Comparison of ENCODE assay signal across 8 mouse cellular contexts in the genomic region with DNA sequence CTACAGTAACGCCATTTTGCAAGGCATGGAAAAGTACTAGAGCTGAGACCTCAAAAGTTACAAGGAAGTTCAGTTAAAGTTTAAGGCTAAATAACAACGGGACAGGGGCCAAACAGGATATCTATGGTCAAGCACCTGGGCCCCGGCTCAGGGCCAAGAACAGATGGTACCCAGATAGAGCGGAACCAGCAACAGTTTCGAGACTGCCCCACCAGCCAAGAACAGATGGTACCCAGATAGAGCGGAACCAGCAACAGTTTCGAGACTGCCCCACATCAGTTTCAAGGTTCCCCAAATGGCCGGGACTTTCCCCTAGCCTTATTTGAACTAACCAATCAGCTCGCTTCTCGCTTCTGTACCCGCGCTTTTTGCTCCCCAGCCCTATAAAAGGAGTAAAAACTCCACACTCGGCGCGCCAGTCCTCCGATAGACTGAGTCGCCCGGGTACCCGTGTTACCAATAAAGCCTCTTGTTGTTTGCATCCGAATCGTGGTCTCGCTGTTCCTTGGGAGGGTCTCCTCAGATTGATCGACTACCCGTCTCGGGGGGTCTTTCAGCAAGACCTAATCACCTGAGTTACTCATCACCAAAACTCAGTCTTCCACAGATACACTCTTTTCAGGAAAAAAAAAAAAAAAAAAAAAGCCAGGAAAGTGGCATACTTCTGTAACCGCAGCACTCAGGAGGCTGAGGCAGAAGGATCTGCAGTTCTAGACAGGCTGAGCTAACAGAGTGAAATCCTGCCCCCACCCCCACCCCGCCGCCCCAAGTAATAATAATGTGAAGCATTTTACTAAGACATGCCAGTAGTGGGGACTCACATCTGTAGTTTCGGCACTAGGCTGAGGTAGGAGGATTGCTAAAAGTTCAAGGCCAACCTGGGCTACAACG. TPM values are rescaled to one million over a fixed set of nuclear protein-coding genes. Genes with fewer than 3 reads are reported as not detected.
DNase-seq lines count a peak whose midpoint lies in the region; ATAC-seq and TF ChIP-seq lines count a peak whose summit lies in the region.

No protein-coding gene starts in this region.

- peak; percentile 76 for DNase-seq in thymus, postnatal 0 days (ENCODE audit: low spot score)
- no peak for DNase-seq in thymus, postnatal 10 days (ENCODE audit: low spot score in 2 of 2)
- peak; percentile 70 to 76 for DNase-seq in cerebellum, postnatal 36 days
- peak; percentile 82 for DNase-seq in heart, adult 8-10 months (ENCODE audit: low spot score)
- DNase-seq in kidney, adult 8-10 months = peak; percentile 75 to 83
- DNase-seq in lung, postnatal 0 days (ENCODE audit: low spot score) = peak; percentile 54
- no peak for DNase-seq in frontal cortex, postnatal 36 days (ENCODE audit: low spot score in 2 of 2)

- H3K9me3 ChIP-seq in lung, postnatal 0 days (ENCODE audit: low read length) = no peaks in the 10 kb centered on the region

- 68% methylated on average over 30 of the region's 30 CpGs for WGBS in lung, postnatal 0 days
- 16% methylated on average over 30 of the region's 30 CpGs for WGBS in small intestine, adult 2 months

- peak overlapping the region; percentile 69 for H3K4me2 ChIP-seq in lung, postnatal 0 days (replicated peaks; ENCODE audit: low read depth, low read length)

- ATAC-seq in lung, postnatal 0 days = peak; percentile 10; the same call in 1 of the 2 replicates

- TF ChIP-seq EP300 in lung, postnatal 0 days (IDR thresholded peaks at IDR 0.05) = peak; percentile 100

- peaks cover 3% of the 10 kb centered on the region; the same call in 1 of the 2 replicates for H3K36me3 ChIP-seq in lung, postnatal 0 days (ENCODE audit: insufficient read depth, low read length)
- peaks cover 30% of the 10 kb centered on the region for H3K36me3 ChIP-seq in small intestine, adult 2 months (ENCODE audit: control insufficient read depth, insufficient read depth, low read length)

- H3K9ac ChIP-seq in lung, postnatal 0 days (replicated peaks; ENCODE audit: low read depth) = peak overlapping the region; percentile 84

- H3K27ac ChIP-seq in lung, postnatal 0 days (ENCODE audit: low read length) = peak overlapping the region; percentile 99
- peak overlapping the region; percentile 100 for H3K27ac ChIP-seq in small intestine, adult 2 months (ENCODE audit: insufficient read depth, low read depth, low read length)

- no peak for TF ChIP-seq CTCF in lung, postnatal 0 days (IDR thresholded peaks at IDR 0.05)
- TF ChIP-seq CTCF in small intestine, adult 2 months (IDR thresholded peaks at IDR 0.05; ENCODE audit: extremely low read depth, insufficient read length, insufficient replicate concordance, low read depth, low read length) = no peak

- H3K4me1 ChIP-seq in lung, postnatal 0 days (ENCODE audit: insufficient read depth, low read depth, low read length) = peaks cover 20% of the 10 kb centered on the region; the same call in 1 of the 2 replicates
- peaks cover 14% of the 10 kb centered on the region; the same call in 1 of the 2 replicates for H3K4me1 ChIP-seq in small intestine, adult 2 months (ENCODE audit: control insufficient read depth, insufficient read depth, insufficient read length, low read length)

- H3K27me3 ChIP-seq in lung, postnatal 0 days (replicated peaks; ENCODE audit: insufficient read depth, low read length) = no peaks in the 10 kb centered on the region
- no peaks in the 10 kb centered on the region for H3K27me3 ChIP-seq in small intestine, adult 2 months (ENCODE audit: control insufficient read depth, insufficient read depth, low read length)

- H3K4me3 ChIP-seq in lung, postnatal 0 days (ENCODE audit: low read depth, low read length) = peak overlapping the region; percentile 84
- peak overlapping the region; percentile 64 for H3K4me3 ChIP-seq in small intestine, adult 2 months (ENCODE audit: low read depth, low read length)

- TF ChIP-seq POLR2A in small intestine, adult 2 months (IDR thresholded peaks at IDR 0.05; ENCODE audit: low read depth, low read length) = peak; percentile 93

RNA-seq across cellular contexts. Expression of a gene that starts 2.0 kb away (rescaled TPM):
- 74.1 and 74.4 TPM in 2 replicates for polyA plus RNA-seq in thymus, postnatal 0 days (2015; fragmentation: Nextera tagmentation; extraction: Ambion mirVana)
- 100 to 1,000 TPM; 272 to 302 (median 297) TPM for total RNA-seq in heart, adult 8-10 months (2022)
- polyA plus RNA-seq in lung, postnatal 0 days (2015; fragmentation: Nextera tagmentation; extraction: Ambion mirVana) = 96.7 and 106 TPM in 2 replicates
- polyA plus RNA-seq in small intestine, adult 2 months (2012; rRNA removed) = 121 and 262 TPM in 2 replicates

RNA-seq across cellular contexts. Expression of a gene that starts 15.3 kb away (rescaled TPM):
- polyA plus RNA-seq in thymus, postnatal 0 days (2015; fragmentation: Nextera tagmentation; extraction: Ambion mirVana) = 63.5 and 66.1 TPM in 2 replicates
- total RNA-seq in heart, adult 8-10 months (2022) = 100 to 1,000 TPM; 214 to 247 (median 224) TPM
- 95.2 and 106 TPM in 2 replicates for polyA plus RNA-seq in lung, postnatal 0 days (2015; fragmentation: Nextera tagmentation; extraction: Ambion mirVana)
- polyA plus RNA-seq in small intestine, adult 2 months (2012; rRNA removed) = 82.0 and 143 TPM in 2 replicates

RNA-seq across cellular contexts. Expression of a gene that starts 40.8 kb away (rescaled TPM):
- polyA plus RNA-seq in thymus, postnatal 0 days (2015; fragmentation: Nextera tagmentation; extraction: Ambion mirVana) = 33.0 and 34.4 TPM in 2 replicates
- total RNA-seq in heart, adult 8-10 months (2022) = 10 to 100 TPM in 2 of 4 experiments, 1 to 10 TPM in 2; 7.4 to 15.0 (median 11.4) TPM
- polyA plus RNA-seq in lung, postnatal 0 days (2015; fragmentation: Nextera tagmentation; extraction: Ambion mirVana) = 17.2 and 20.0 TPM in 2 replicates
- polyA plus RNA-seq in small intestine, adult 2 months (2012; rRNA removed) = 8.3 and 16.0 TPM in 2 replicates

Comparison
In these comparisons a context has a peak if more than half of its experiments do, and no peak if none do; other contexts are left out.
1. DNase-seq: peak in thymus, postnatal 0 days (single experiment), cerebellum, postnatal 36 days (2 of 2), heart, adult 8-10 months (single experiment), kidney, adult 8-10 months (2 of 2) and lung, postnatal 0 days (single experiment); none in thymus, postnatal 10 days (0 of 2) and frontal cortex, postnatal 36 days (0 of 2).